Mouse (Mus musculus): ENCODE data around the gene Tmod3. TPM values are rescaled to one million over a fixed set of nuclear protein-coding genes. Genes with fewer than 3 reads are reported as not detected.

The Tmod3 gene
- 11.2 and 12.1 TPM in 2 replicates for polyA plus RNA-seq (2012; rRNA removed)

GRCm38 (mm10) chr9:75559512-75560012 lies at the start of gene Tmod3:
Tmod3 (minus strand) TSS chr9:75559657.

Other genes starting within 250 kb of the Tmod3 start
- gene Bcl2l10, start 211.9 kb downstream of the Tmod3 start, polyA plus RNA-seq (2012; rRNA removed): not detected in 2 replicates
- 10.3 and 10.5 TPM in 2 replicates for gene Mapk6, start 149.7 kb downstream of the Tmod3 start, polyA plus RNA-seq (2012; rRNA removed)
- gene Leo1, start 118.1 kb downstream of the Tmod3 start, polyA plus RNA-seq (2012; rRNA removed): 5.7 and 6.1 TPM in 2 replicates
- gene Tmod2, start 51.7 kb upstream of the Tmod3 start, polyA plus RNA-seq (2012; rRNA removed): 0.02 and 0.05 TPM in 2 replicates
- gene Lysmd2, start 66.1 kb upstream of the Tmod3 start, polyA plus RNA-seq (2012; rRNA removed): 4.1 and 4.2 TPM in 2 replicates
- 0.02 TPM in 1 of 2 replicates, not detected in the other for gene Scg3, start 124.4 kb upstream of the Tmod3 start, polyA plus RNA-seq (2012; rRNA removed)
- gene Bmp5, start 215.7 kb upstream of the Tmod3 start, polyA plus RNA-seq (2012; rRNA removed): 3.1 and 3.3 TPM in 2 replicates